Mouse (Mus musculus): ENCODE measurements at regions not wholly inside any gene's neighbourhood (a gene's known extent, or its start where the extent isn't known, plus 50 kb on each side); places are given as distances from the start of the nearest gene placed in this dataset.

- TF ChIP-seq POLR2A (IDR thresholded peaks at IDR 0.05; ENCODE audit: control insufficient read depth, low read depth, low read length) (no peak), CTCF (IDR thresholded peaks at IDR 0.05; ENCODE audit: control insufficient read depth, insufficient read depth, insufficient replicate concordance, low read depth, low read length) (no peak)
Observed at GRCm38 (mm10) chr8:109436056-109436455, 57.8 kb upstream of the Pmfbp1 start.
